Mouse (Mus musculus) lung, adult 2 months (tissue): Measurements from ENCODE around the gene Arl15.

Source experiments
- CTCF ChIP-seq: fragments of 200-500 bp; IDR thresholded peaks from 2 replicates; pipeline ENCODE4 v1.5.1; 2011; ENCODE audit warnings: mild to moderate bottlenecking, low read length, control low read depth; ENCODE audit not compliant: insufficient read depth
- POLR2A ChIP-seq: fragments of 200-500 bp; IDR thresholded peaks from 2 replicates; pipeline ENCODE4 v1.6.1; 2011; ENCODE audit warnings: low read depth, mild to moderate bottlenecking, control low read depth, low read length, borderline replicate concordance; ENCODE audit errors: extremely low read depth

GRCm38 (mm10) chr13:113917868-113918411 is 123.6 kb downstream of the Arl15 start:
- TF ChIP-seq CTCF (no peak), POLR2A (no peak)
